Mouse (Mus musculus): ENCODE results near the gene Ankrd2. TPM values are rescaled to one million over a fixed set of nuclear protein-coding genes. Genes with fewer than 3 reads are reported as not detected.

Ankrd2 gene
- polyA plus RNA-seq, 1 experiment = 0.62 TPM

DNA sequence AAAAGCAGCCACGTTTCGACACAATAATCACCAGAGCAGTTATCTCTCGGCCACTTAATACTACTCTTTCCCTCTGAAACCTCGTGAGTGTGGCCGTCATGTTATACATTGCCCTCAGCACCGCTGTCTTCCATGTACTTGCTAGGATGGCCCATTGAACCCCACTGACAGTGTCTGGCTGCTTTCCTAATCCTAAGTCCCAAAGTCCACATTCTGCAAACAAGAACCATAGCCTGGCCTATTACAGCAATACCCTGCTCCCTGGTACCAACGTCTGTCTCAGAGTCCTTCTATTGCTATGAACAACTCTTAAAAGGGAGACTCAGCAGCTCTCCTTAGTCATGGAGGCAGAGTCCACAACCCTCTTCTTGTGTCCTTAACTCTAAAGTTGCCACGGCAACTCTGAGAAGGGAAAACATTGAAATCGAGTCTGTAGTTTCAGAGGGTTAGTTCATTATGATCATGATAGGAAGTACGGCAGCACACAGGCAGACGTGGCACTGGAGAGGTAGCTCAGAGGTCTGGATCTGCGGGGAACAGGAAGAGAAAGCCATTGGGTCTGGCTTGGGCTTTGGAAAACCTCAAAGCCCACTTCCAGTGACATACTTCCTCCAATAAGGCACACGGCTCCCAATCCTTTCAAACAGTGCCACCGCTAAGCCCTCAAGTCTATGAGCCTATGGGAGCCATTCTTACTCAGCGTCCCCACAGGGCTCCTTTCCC is 36.2 kb downstream of the Ankrd2 start:
- no peaks in the 10 kb centered on the region for H3K27me3 ChIP-seq (ENCODE audit: control insufficient read depth, insufficient read depth, low read length)
- no peak for TF ChIP-seq CTCF (IDR thresholded peaks at IDR 0.05; ENCODE audit: control insufficient read depth, insufficient read depth, insufficient replicate concordance, low read depth, low read length)
- TF ChIP-seq POLR2A (IDR thresholded peaks at IDR 0.05; ENCODE audit: control insufficient read depth, low read depth, low read length) = no peak
- no peaks in the 10 kb centered on the region for H3K36me3 ChIP-seq (ENCODE audit: control insufficient read depth, insufficient read depth, low read length)
- H3K4me3 ChIP-seq (ENCODE audit: control insufficient read depth, low read depth, low read length) = no peak overlapping the region
- no peaks in the 10 kb centered on the region for H3K4me1 ChIP-seq (ENCODE audit: control insufficient read depth, insufficient read depth, low read length)
- no peak overlapping the region for H3K27ac ChIP-seq (ENCODE audit: control insufficient read depth, insufficient read depth, low read depth, low read length)

DNA sequence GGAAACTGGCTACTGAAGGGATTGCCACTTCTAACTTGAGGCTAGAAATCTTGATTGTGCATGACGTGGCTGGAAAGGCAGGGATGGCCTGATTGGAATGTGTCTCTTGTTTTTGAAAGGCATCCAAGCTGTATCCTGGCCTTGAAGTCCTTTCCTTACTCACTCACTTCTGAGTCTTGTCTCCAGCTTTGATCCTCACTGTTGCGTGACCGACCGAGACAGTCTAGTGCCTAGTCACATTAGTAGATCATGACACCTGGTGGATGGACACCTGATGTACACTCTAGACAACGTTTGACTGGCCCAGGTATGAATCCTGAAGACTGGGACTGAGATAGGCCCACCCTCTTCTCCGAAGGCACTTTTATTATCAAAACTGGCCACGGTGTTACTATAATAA is 37.0 kb downstream of the Ankrd2 start:
- H3K4me3 ChIP-seq (ENCODE audit: control insufficient read depth, low read depth, low read length) = no peak overlapping the region
- H3K4me1 ChIP-seq (ENCODE audit: control insufficient read depth, insufficient read depth, low read length) = no peaks in the 10 kb centered on the region
- H3K36me3 ChIP-seq (ENCODE audit: control insufficient read depth, insufficient read depth, low read length) = no peaks in the 10 kb centered on the region
- no peak for TF ChIP-seq CTCF (IDR thresholded peaks at IDR 0.05; ENCODE audit: control insufficient read depth, insufficient read depth, insufficient replicate concordance, low read depth, low read length)
- TF ChIP-seq POLR2A (IDR thresholded peaks at IDR 0.05; ENCODE audit: control insufficient read depth, low read depth, low read length) = no peak
- no peak overlapping the region for H3K27ac ChIP-seq (ENCODE audit: control insufficient read depth, insufficient read depth, low read depth, low read length)
- H3K27me3 ChIP-seq (ENCODE audit: control insufficient read depth, insufficient read depth, low read length) = no peaks in the 10 kb centered on the region

DNA sequence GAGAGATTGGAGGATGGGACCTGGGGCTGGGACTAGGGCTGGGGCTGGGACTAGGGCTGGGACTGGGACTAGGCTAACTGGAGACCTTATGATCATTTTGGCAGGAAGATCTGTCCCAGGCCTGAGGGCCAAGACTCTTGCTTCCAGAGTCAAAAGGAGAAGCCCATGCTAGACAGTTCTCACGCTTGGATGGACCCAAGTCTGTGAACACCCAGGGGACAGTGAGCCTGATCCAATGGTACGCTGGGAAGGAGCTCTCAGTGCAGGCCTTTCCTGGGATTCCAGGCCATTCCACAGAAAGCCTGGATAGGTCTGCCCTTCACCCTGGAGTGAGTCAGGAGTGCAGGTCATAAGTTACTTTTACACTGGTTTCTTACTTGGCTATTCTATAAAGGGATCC is 39.3 kb downstream of the Ankrd2 start:
- no peak overlapping the region for H3K27ac ChIP-seq (ENCODE audit: control insufficient read depth, insufficient read depth, low read depth, low read length)
- TF ChIP-seq POLR2A (IDR thresholded peaks at IDR 0.05; ENCODE audit: control insufficient read depth, low read depth, low read length) (no peak), CTCF (IDR thresholded peaks at IDR 0.05; ENCODE audit: control insufficient read depth, insufficient read depth, insufficient replicate concordance, low read depth, low read length) (no peak)
- no peaks in the 10 kb centered on the region for H3K4me1 ChIP-seq (ENCODE audit: control insufficient read depth, insufficient read depth, low read length)
- no peaks in the 10 kb centered on the region; the same call in 1 of the 2 replicates for H3K36me3 ChIP-seq (ENCODE audit: control insufficient read depth, insufficient read depth, low read length)
- no peak overlapping the region for H3K4me3 ChIP-seq (ENCODE audit: control insufficient read depth, low read depth, low read length)
- H3K27me3 ChIP-seq (ENCODE audit: control insufficient read depth, insufficient read depth, low read length) = no peaks in the 10 kb centered on the region

DNA sequence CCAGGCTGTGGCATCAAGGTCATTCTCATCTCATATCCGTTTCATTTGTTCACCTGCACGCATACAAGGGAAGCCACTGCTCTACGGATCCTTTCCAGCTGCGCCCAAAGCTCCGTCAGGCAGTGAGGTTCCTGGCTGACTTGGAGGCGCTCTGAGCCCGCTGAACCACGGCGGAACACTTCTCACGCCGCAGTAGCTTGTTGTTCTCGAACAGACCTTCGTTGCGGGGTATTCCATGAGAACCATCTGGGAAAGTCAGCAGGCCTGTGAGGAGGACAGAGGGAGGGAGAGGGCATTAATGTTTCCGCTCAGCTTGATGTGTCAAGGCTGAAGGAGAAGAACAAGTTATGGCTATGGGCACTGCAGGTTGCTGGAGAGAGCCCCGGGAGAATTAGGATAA is 40.2 kb downstream of the Ankrd2 start:
- TF ChIP-seq CTCF (IDR thresholded peaks at IDR 0.05; ENCODE audit: control insufficient read depth, insufficient read depth, insufficient replicate concordance, low read depth, low read length) (no peak), POLR2A (IDR thresholded peaks at IDR 0.05; ENCODE audit: control insufficient read depth, low read depth, low read length) (no peak)
- Histone ChIP-seq H3K27me3 (ENCODE audit: control insufficient read depth, insufficient read depth, low read length) (no peaks in the 10 kb centered on the region), H3K36me3 (ENCODE audit: control insufficient read depth, insufficient read depth, low read length) (no peaks in the 10 kb centered on the region; the same call in 1 of the 2 replicates), H3K4me1 (ENCODE audit: control insufficient read depth, insufficient read depth, low read length) (no peaks in the 10 kb centered on the region), H3K27ac (ENCODE audit: control insufficient read depth, insufficient read depth, low read depth, low read length) (no peak overlapping the region), H3K4me3 (ENCODE audit: control insufficient read depth, low read depth, low read length) (no peak overlapping the region)

DNA sequence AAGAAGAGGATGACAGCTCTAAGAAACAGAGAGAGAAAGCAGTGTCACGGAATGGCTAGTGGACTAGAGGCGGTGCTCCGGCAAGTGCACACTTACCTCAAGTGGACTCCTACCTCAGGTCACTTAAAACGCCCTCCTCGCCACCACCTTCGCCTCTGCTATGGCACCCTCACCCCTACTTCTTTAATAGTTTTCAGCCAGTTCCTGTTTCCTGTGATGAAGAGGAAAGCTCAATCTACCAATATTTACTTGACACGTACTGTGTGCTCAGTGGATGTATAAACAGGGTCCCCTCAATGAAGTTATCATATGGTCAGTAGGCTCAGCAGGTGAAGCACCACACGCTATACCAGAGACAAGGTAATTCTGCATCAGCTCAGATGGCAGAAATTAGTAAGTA is 42.8 kb downstream of the Ankrd2 start:
- Histone ChIP-seq H3K36me3 (ENCODE audit: control insufficient read depth, insufficient read depth, low read length) (no peaks in the 10 kb centered on the region; the same call in 1 of the 2 replicates), H3K27ac (ENCODE audit: control insufficient read depth, insufficient read depth, low read depth, low read length) (no peak overlapping the region), H3K4me3 (ENCODE audit: control insufficient read depth, low read depth, low read length) (no peak overlapping the region), H3K27me3 (ENCODE audit: control insufficient read depth, insufficient read depth, low read length) (no peaks in the 10 kb centered on the region), H3K4me1 (ENCODE audit: control insufficient read depth, insufficient read depth, low read length) (no peaks in the 10 kb centered on the region)
- TF ChIP-seq CTCF (IDR thresholded peaks at IDR 0.05; ENCODE audit: control insufficient read depth, insufficient read depth, insufficient replicate concordance, low read depth, low read length) = no peak
- TF ChIP-seq POLR2A (IDR thresholded peaks at IDR 0.05; ENCODE audit: control insufficient read depth, low read depth, low read length) = no peak

DNA sequence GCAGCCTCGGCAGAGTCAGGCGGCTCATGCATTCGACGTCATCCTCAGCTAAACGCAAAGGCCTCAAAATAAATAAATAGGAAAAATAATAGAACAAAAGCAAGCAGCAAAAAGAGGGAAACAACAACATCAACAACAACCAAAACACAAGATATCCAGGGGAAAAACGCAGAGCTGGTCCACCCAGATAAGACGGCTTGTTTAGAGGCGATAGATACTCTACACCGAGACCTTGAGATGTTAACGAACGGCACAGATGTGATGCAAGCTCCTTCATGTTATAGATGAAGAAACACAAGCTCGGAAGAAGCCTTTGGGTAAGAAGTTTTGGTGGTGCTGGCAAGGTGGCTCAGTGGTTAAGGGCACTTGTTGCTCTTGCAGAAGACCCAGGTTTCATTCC is 43.2 kb downstream of the Ankrd2 start:
- TF ChIP-seq POLR2A (IDR thresholded peaks at IDR 0.05; ENCODE audit: control insufficient read depth, low read depth, low read length) (no peak), CTCF (IDR thresholded peaks at IDR 0.05; ENCODE audit: control insufficient read depth, insufficient read depth, insufficient replicate concordance, low read depth, low read length) (no peak)
- Histone ChIP-seq H3K27ac (ENCODE audit: control insufficient read depth, insufficient read depth, low read depth, low read length) (no peak overlapping the region), H3K4me1 (ENCODE audit: control insufficient read depth, insufficient read depth, low read length) (no peaks in the 10 kb centered on the region), H3K27me3 (ENCODE audit: control insufficient read depth, insufficient read depth, low read length) (no peaks in the 10 kb centered on the region), H3K36me3 (ENCODE audit: control insufficient read depth, insufficient read depth, low read length) (no peaks in the 10 kb centered on the region; the same call in 1 of the 2 replicates), H3K4me3 (ENCODE audit: control insufficient read depth, low read depth, low read length) (no peak overlapping the region)

DNA sequence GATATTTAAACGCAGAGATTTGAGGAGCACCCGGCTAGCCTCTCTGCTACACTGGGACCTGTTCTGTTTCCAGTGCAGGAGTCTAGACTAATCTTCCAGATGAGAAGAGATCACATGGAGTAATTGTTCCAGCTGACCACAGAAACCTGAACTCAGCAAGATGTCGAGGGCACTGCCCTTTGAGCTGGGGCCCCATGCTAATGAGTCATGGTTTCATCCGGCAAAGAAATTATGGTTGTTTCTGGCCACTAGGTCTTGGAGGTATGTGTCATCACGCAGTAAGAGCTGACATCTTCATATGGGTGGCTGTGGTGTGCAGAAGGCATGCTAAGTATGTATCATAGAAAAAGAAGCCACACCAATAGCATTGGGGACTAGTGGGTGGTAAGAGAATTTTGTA is 44.1 kb downstream of the Ankrd2 start:
- H3K36me3 ChIP-seq (ENCODE audit: control insufficient read depth, insufficient read depth, low read length) = no peaks in the 10 kb centered on the region; the same call in 1 of the 2 replicates
- no peak overlapping the region for H3K4me3 ChIP-seq (ENCODE audit: control insufficient read depth, low read depth, low read length)
- no peak overlapping the region for H3K27ac ChIP-seq (ENCODE audit: control insufficient read depth, insufficient read depth, low read depth, low read length)
- no peaks in the 10 kb centered on the region for H3K4me1 ChIP-seq (ENCODE audit: control insufficient read depth, insufficient read depth, low read length)
- TF ChIP-seq CTCF (IDR thresholded peaks at IDR 0.05; ENCODE audit: control insufficient read depth, insufficient read depth, insufficient replicate concordance, low read depth, low read length) = no peak
- TF ChIP-seq POLR2A (IDR thresholded peaks at IDR 0.05; ENCODE audit: control insufficient read depth, low read depth, low read length) = no peak
- no peaks in the 10 kb centered on the region for H3K27me3 ChIP-seq (ENCODE audit: control insufficient read depth, insufficient read depth, low read length)
